Mouse (Mus musculus): ENCODE data around the gene Thbd. TPM values are rescaled to one million over a fixed set of nuclear protein-coding genes. Genes with fewer than 3 reads are reported as not detected.

Gene Thbd
- total and polyA plus RNA-seq, 3 experiments: not detected

- no peaks in the 10 kb centered on the region for H3K27me3 ChIP-seq (replicated peaks)
- dilution Hi-C loops (cut with MboI; ENCODE audit: extremely low pct_ligation_motif_present, extremely low pct_unique_long_range_greater_than_20kb, low sequenced_read_pairs) (no loop called here), in situ Hi-C loops (cut with MboI; ENCODE audit: low pct_ligation_motif_present, low pct_unique_long_range_greater_than_20kb, low sequenced_read_pairs) (no loop called here)
- no peak for DNase-seq (ENCODE audit: extremely low read depth)
- H3K4me3 ChIP-seq (replicated peaks in 1 of 3; ENCODE audit: low read depth in 2 of 3, low read length in 2 of 3, poor library complexity in 1 of 3): no peak overlapping the region
- H3K79me2 ChIP-seq (replicated peaks; ENCODE audit: control insufficient read depth, extremely low read depth, insufficient read depth, poor library complexity, severe bottlenecking): no peaks in the 10 kb centered on the region
- peaks cover 0 to 27% of the 10 kb centered on the region in 2 experiments; a peak in 2 of 4 replicates for H3K4me1 ChIP-seq (ENCODE audit: control insufficient read depth in 1 of 2, insufficient read depth in 2 of 2)
- H3K4me2 ChIP-seq (ENCODE audit: insufficient read depth, low read depth, poor library complexity, severe bottlenecking): no peak overlapping the region
- no peaks in the 10 kb centered on the region for H3K9me3 ChIP-seq (replicated peaks; ENCODE audit: low read length)
- no peak overlapping the region for H3K9ac ChIP-seq (ENCODE audit: insufficient read depth, low read depth)
- no peak for TF ChIP-seq MAZ (IDR thresholded peaks at IDR 0.05; ENCODE audit: low read depth, low read length)
- TF ChIP-seq HCFC1 (IDR thresholded peaks at IDR 0.05; ENCODE audit: low read depth, low read length): no peak
- no peak for TF ChIP-seq MAX (IDR thresholded peaks at IDR 0.05; ENCODE audit: low read length)
- TF ChIP-seq MAFK (IDR thresholded peaks at IDR 0.05; ENCODE audit: insufficient replicate concordance, low read length): no peak
- no peak for TF ChIP-seq BHLHE40 (IDR thresholded peaks at IDR 0.05; ENCODE audit: low read depth, low read length)
- TF ChIP-seq KAT2A (IDR thresholded peaks at IDR 0.05; ENCODE audit: insufficient replicate concordance, low read length): no peak
- TF ChIP-seq MXI1 (IDR thresholded peaks at IDR 0.05; ENCODE audit: low read depth, low read length): no peak
- TF ChIP-seq MEF2A (IDR thresholded peaks at IDR 0.05; ENCODE audit: borderline replicate concordance, low read depth, low read length): no peak
- TF ChIP-seq RCOR1 (conservative IDR thresholded peaks at IDR 0.05; ENCODE audit: low read depth, low read length): no peak
- TF ChIP-seq NELFE (IDR thresholded peaks at IDR 0.05; ENCODE audit: low read depth, low read length): no peak
- no peak for TF ChIP-seq CHD2 (IDR thresholded peaks at IDR 0.05; ENCODE audit: low read length)
- TF ChIP-seq ZC3H11A (IDR thresholded peaks at IDR 0.05; ENCODE audit: low read depth, low read length): no peak
- TF ChIP-seq EP300 (IDR thresholded peaks at IDR 0.05; ENCODE audit: low read length): no peak
- no peak overlapping the region for H3K27ac ChIP-seq (ENCODE audit: insufficient read depth, low read depth)
- no peaks in the 10 kb centered on the region for H3K36me3 ChIP-seq (replicated peaks in 1 of 2; ENCODE audit: control insufficient read depth in 1 of 2, insufficient read depth in 1 of 2, low read length in 1 of 2)
Observed at GRCm38 (mm10) chr2:148442710-148443109, 34.7 kb upstream of the Thbd start.

GRCm38 (mm10) chr2:148442172-148442571 lies 34.2 kb upstream of the Thbd start:
- no peak overlapping the region for H3K4me2 ChIP-seq (ENCODE audit: insufficient read depth, low read depth, poor library complexity, severe bottlenecking)
- dilution Hi-C loops (cut with MboI; ENCODE audit: extremely low pct_ligation_motif_present, extremely low pct_unique_long_range_greater_than_20kb, low sequenced_read_pairs): no loop called here

GRCm38 (mm10) chr2:148441421-148441820 lies 33.4 kb upstream of the Thbd start:
- no peak overlapping the region for H3K27ac ChIP-seq (ENCODE audit: insufficient read depth, low read depth)
- H3K4me3 ChIP-seq (replicated peaks in 1 of 3; ENCODE audit: low read depth in 2 of 3, low read length in 2 of 3, poor library complexity in 1 of 3): no peak overlapping the region
- H3K36me3 ChIP-seq (replicated peaks in 1 of 2; ENCODE audit: control insufficient read depth in 1 of 2, insufficient read depth in 1 of 2, low read length in 1 of 2): no peaks in the 10 kb centered on the region
- TF ChIP-seq TBP (conservative IDR thresholded peaks at IDR 0.05; ENCODE audit: low read depth, low read length) (no peak), USF1 (IDR thresholded peaks at IDR 0.05; ENCODE audit: low read depth, low read length) (no peak), UBTF (IDR thresholded peaks at IDR 0.05; ENCODE audit: low read depth, low read length) (no peak), GABPA (IDR thresholded peaks at IDR 0.05; ENCODE audit: insufficient replicate concordance, low read depth, low read length) (no peak), SMC3 (IDR thresholded peaks at IDR 0.05; ENCODE audit: low read depth, low read length) (no peak), MAFK (IDR thresholded peaks at IDR 0.05; ENCODE audit: insufficient replicate concordance, low read length) (no peak), RCOR1 (conservative IDR thresholded peaks at IDR 0.05; ENCODE audit: low read depth, low read length) (no peak), BHLHE40 (IDR thresholded peaks at IDR 0.05; ENCODE audit: low read depth, low read length) (no peak)
- H3K4me1 ChIP-seq (ENCODE audit: control insufficient read depth in 1 of 2, insufficient read depth in 2 of 2): peaks cover 0 to 27% of the 10 kb centered on the region in 2 experiments; a peak in 2 of 4 replicates
- H3K27me3 ChIP-seq (replicated peaks): no peaks in the 10 kb centered on the region
- dilution Hi-C loops (cut with MboI; ENCODE audit: extremely low pct_ligation_motif_present, extremely low pct_unique_long_range_greater_than_20kb, low sequenced_read_pairs): no loop called here
- no peak overlapping the region for H3K4me2 ChIP-seq (ENCODE audit: insufficient read depth, low read depth, poor library complexity, severe bottlenecking)
- in situ Hi-C loops (cut with MboI; ENCODE audit: low pct_ligation_motif_present, low pct_unique_long_range_greater_than_20kb, low sequenced_read_pairs): no loop called here
- no peaks in the 10 kb centered on the region for H3K79me2 ChIP-seq (replicated peaks; ENCODE audit: control insufficient read depth, extremely low read depth, insufficient read depth, poor library complexity, severe bottlenecking)
- no peak for DNase-seq (ENCODE audit: extremely low read depth)
- no peak overlapping the region for H3K9ac ChIP-seq (ENCODE audit: insufficient read depth, low read depth)
- no peaks in the 10 kb centered on the region for H3K9me3 ChIP-seq (replicated peaks; ENCODE audit: low read length)

More at GRCm38 (mm10) chr2:148442172-148442571, 34.2 kb upstream of the Thbd start:
- in situ Hi-C loops (cut with MboI; ENCODE audit: low pct_ligation_motif_present, low pct_unique_long_range_greater_than_20kb, low sequenced_read_pairs): no loop called here
- H3K4me1 ChIP-seq (ENCODE audit: control insufficient read depth in 1 of 2, insufficient read depth in 2 of 2): peaks cover 0 to 27% of the 10 kb centered on the region in 2 experiments; a peak in 2 of 4 replicates
- H3K27ac ChIP-seq (ENCODE audit: insufficient read depth, low read depth): no peak overlapping the region
- H3K36me3 ChIP-seq (replicated peaks in 1 of 2; ENCODE audit: control insufficient read depth in 1 of 2, insufficient read depth in 1 of 2, low read length in 1 of 2): no peaks in the 10 kb centered on the region
- no peaks in the 10 kb centered on the region for H3K9me3 ChIP-seq (replicated peaks; ENCODE audit: low read length)
- DNase-seq (ENCODE audit: extremely low read depth): no peak
- TF ChIP-seq ZKSCAN1 (IDR thresholded peaks at IDR 0.05; ENCODE audit: borderline replicate concordance, low read depth, low read length): no peak
- no peak for TF ChIP-seq ETS1 (conservative IDR thresholded peaks at IDR 0.05; ENCODE audit: low read depth, low read length)
- TF ChIP-seq RAD21 (IDR thresholded peaks at IDR 0.05; ENCODE audit: low read depth, low read length): no peak
- TF ChIP-seq MYC (IDR thresholded peaks at IDR 0.05; ENCODE audit: low read depth, low read length): no peak
- no peaks in the 10 kb centered on the region for H3K27me3 ChIP-seq (replicated peaks)
- H3K4me3 ChIP-seq (replicated peaks in 1 of 3; ENCODE audit: low read depth in 2 of 3, low read length in 2 of 3, poor library complexity in 1 of 3): no peak overlapping the region
- no peak overlapping the region for H3K9ac ChIP-seq (ENCODE audit: insufficient read depth, low read depth)
- no peaks in the 10 kb centered on the region for H3K79me2 ChIP-seq (replicated peaks; ENCODE audit: control insufficient read depth, extremely low read depth, insufficient read depth, poor library complexity, severe bottlenecking)

All from CH12.LX (cell line).